Mouse (Mus musculus) liver, embryonic 13.5 days (tissue): ENCODE data around the gene Adcyap1. TPM values are rescaled to one million over a fixed set of nuclear protein-coding genes. Genes with fewer than 3 reads are reported as not detected.

Experiments
- ATAC-seq: fragments of 200-750 bp; cut with Nextera tagmentation; 2 replicates; pipeline ENCODE4 v1.8.0; 2017; ENCODE audit warnings: low read depth, mild to moderate bottlenecking, moderate number of reproducible peaks, moderate library complexity
- DNase-seq: peaks from one replicate; pipeline ENCODE4 v3.0.0; 2022
- H3K27ac ChIP-seq: fragments of 300-500 bp; sonication (generic); 2 replicates; pipeline ENCODE4 v1.5.1; 2015; ENCODE audit warnings: moderate library complexity, mild to moderate bottlenecking, inconsistent platforms
- H3K27me3 ChIP-seq: fragments of 300-500 bp; sonication (generic); 2 replicates; pipeline ENCODE4 v1.6.1; 2015; ENCODE audit warnings: mild to moderate bottlenecking, inconsistent platforms
- H3K36me3 ChIP-seq: fragments of 300-500 bp; sonication (generic); 2 replicates; pipeline ENCODE4 v1.6.1; 2015; ENCODE audit warnings: mild to moderate bottlenecking, inconsistent platforms
- H3K4me1 ChIP-seq: fragments of 300-500 bp; sonication (generic); replicated peaks from 2 replicates; pipeline ENCODE4 v1.6.1; 2015; ENCODE audit warnings: inconsistent platforms
- H3K4me2 ChIP-seq: fragments of 300-500 bp; sonication (generic); 2 replicates; pipeline ENCODE4 v1.6.1; 2015; ENCODE audit warnings: inconsistent platforms, mild to moderate bottlenecking, moderate library complexity
- H3K4me3 ChIP-seq: fragments of 300-500 bp; sonication (generic); replicated peaks from 2 replicates; pipeline ENCODE4 v1.5.1; 2015; ENCODE audit warnings: mild to moderate bottlenecking, inconsistent platforms
- H3K9ac ChIP-seq: fragments of 300-500 bp; sonication (generic); 2 replicates; pipeline ENCODE4 v1.6.1; 2015; ENCODE audit warnings: mild to moderate bottlenecking, inconsistent platforms
- H3K9me3 ChIP-seq: fragments of 300-500 bp; sonication (generic); replicated peaks from 2 replicates; pipeline ENCODE4 v1.6.1; 2016; ENCODE audit warnings: inconsistent platforms
- WGBS: fragments of 180-500 bp; shearing (Covaris S2); methylation state at CpG from one replicate; pipeline ENCODE4 v1.1.7; 2015; ENCODE audit not compliant: insufficient replicate concordance; 5-methylcytosine and 5-hydroxymethylcytosine counted together
- polyA plus RNA-seq: library from polyadenylated mRNA; unstranded; fragments of >200 nt; fragmentation: Nextera tagmentation; extraction: Ambion mirVana; gene quantifications from 2 replicates; pipeline ENCODE4 v1.2.1, GENCODE M21; 2015

The Adcyap1 gene
- polyA plus RNA-seq: 0.09 TPM in 1 of 2 replicates, not detected in the other

GRCm38 (mm10) chr17:93198717-93199116 is at the start of gene Adcyap1:
Gene Adcyap1, plus strand, starts transcription at chr17:93199017.
- WGBS: 24% methylated on average over 10 of the region's 10 CpGs
- H3K9ac ChIP-seq: no peak within 1 kb of the TSS
- no peaks in the 10 kb centered on the region for H3K9me3 ChIP-seq
- H3K4me1 ChIP-seq: no peaks in the 10 kb centered on the region
- no peaks in the 10 kb centered on the region for H3K36me3 ChIP-seq
- no peak within 1 kb of the TSS for H3K27ac ChIP-seq
- no peak for DNase-seq
- no peak for ATAC-seq
- no peak within 1 kb of the TSS for H3K4me2 ChIP-seq
- no peak within 1 kb of the TSS for H3K4me3 ChIP-seq
- H3K27me3 ChIP-seq: peaks cover 58% of the 10 kb centered on the region

- WGBS: 40% methylated on average over 1 of the region's 1 CpGs
- Histone ChIP-seq H3K4me3 (no peak overlapping the region), H3K4me2 (no peak overlapping the region), H3K9me3 (no peaks in the 10 kb centered on the region), H3K36me3 (no peaks in the 10 kb centered on the region), H3K27me3 (no peaks in the 10 kb centered on the region), H3K9ac (no peak overlapping the region), H3K4me1 (no peaks in the 10 kb centered on the region), H3K27ac (no peak overlapping the region)
- DNase-seq: peak; percentile 1
- ATAC-seq: no peak
Measured at GRCm38 (mm10) chr17:93158280-93158851, 40.5 kb upstream of the Adcyap1 start.

GRCm38 (mm10) chr17:93169572-93169971 is 29.2 kb upstream of the Adcyap1 start:
- H3K36me3 ChIP-seq: no peaks in the 10 kb centered on the region
- H3K9me3 ChIP-seq: no peaks in the 10 kb centered on the region
- no peaks in the 10 kb centered on the region for H3K27me3 ChIP-seq
- no peak overlapping the region for H3K9ac ChIP-seq
- no peak for ATAC-seq
- no peak overlapping the region for H3K4me3 ChIP-seq
- H3K4me2 ChIP-seq: no peak overlapping the region
- H3K4me1 ChIP-seq: no peaks in the 10 kb centered on the region
- DNase-seq: no peak
- no peak overlapping the region for H3K27ac ChIP-seq

- no peaks in the 10 kb centered on the region for H3K4me1 ChIP-seq
- no peak overlapping the region for H3K4me2 ChIP-seq
- DNase-seq (no peak), ATAC-seq (no peak)
- WGBS: 43% methylated on average over 2 of the region's 2 CpGs
- no peak overlapping the region for H3K4me3 ChIP-seq
- peaks cover 39% of the 10 kb centered on the region for H3K27me3 ChIP-seq
- H3K36me3 ChIP-seq: no peaks in the 10 kb centered on the region
- H3K9ac ChIP-seq: no peak overlapping the region
- no peaks in the 10 kb centered on the region for H3K9me3 ChIP-seq
- H3K27ac ChIP-seq: no peak overlapping the region
Measured at GRCm38 (mm10) chr17:93196846-93197245, 2.0 kb upstream of the Adcyap1 start.

- Histone ChIP-seq H3K9ac (no peak overlapping the region), H3K36me3 (no peaks in the 10 kb centered on the region), H3K27me3 (peaks cover 53% of the 10 kb centered on the region), H3K4me3 (no peak overlapping the region), H3K4me2 (no peak overlapping the region), H3K9me3 (no peaks in the 10 kb centered on the region), H3K27ac (no peak overlapping the region), H3K4me1 (no peaks in the 10 kb centered on the region)
- no peak for ATAC-seq
- WGBS: 9% methylated on average over 4 of the region's 4 CpGs
- DNase-seq: no peak
Measured at GRCm38 (mm10) chr17:93198213-93198612, 604 bp upstream of the Adcyap1 start.

GRCm38 (mm10) chr17:93199218-93199617 is 401 bp downstream of the Adcyap1 start:
- 12% methylated on average over 15 of the region's 15 CpGs for WGBS
- no peak overlapping the region for H3K27ac ChIP-seq
- no peak overlapping the region for H3K4me3 ChIP-seq
- H3K9ac ChIP-seq: no peak overlapping the region
- no peak for ATAC-seq
- H3K9me3 ChIP-seq: no peaks in the 10 kb centered on the region
- no peaks in the 10 kb centered on the region for H3K4me1 ChIP-seq
- H3K4me2 ChIP-seq: no peak overlapping the region
- no peaks in the 10 kb centered on the region for H3K36me3 ChIP-seq
- peaks cover 61% of the 10 kb centered on the region for H3K27me3 ChIP-seq
- DNase-seq: no peak

GRCm38 (mm10) chr17:93199747-93200146 is 930 bp downstream of the Adcyap1 start:
- H3K27ac ChIP-seq: no peak overlapping the region
- H3K4me3 ChIP-seq: no peak overlapping the region
- peaks cover 65% of the 10 kb centered on the region for H3K27me3 ChIP-seq
- no peak for DNase-seq
- no peaks in the 10 kb centered on the region for H3K9me3 ChIP-seq
- no peaks in the 10 kb centered on the region for H3K4me1 ChIP-seq
- no peak overlapping the region for H3K4me2 ChIP-seq
- H3K9ac ChIP-seq: no peak overlapping the region
- 6% methylated on average over 9 of the region's 9 CpGs for WGBS
- no peaks in the 10 kb centered on the region for H3K36me3 ChIP-seq
- no peak for ATAC-seq

GRCm38 (mm10) chr17:93200386-93201264 is 1.8 kb downstream of the Adcyap1 start:
- Histone ChIP-seq H3K4me2 (no peak overlapping the region), H3K27ac (no peak overlapping the region), H3K36me3 (no peaks in the 10 kb centered on the region), H3K9ac (no peak overlapping the region), H3K4me3 (no peak overlapping the region), H3K27me3 (peaks cover 69% of the 10 kb centered on the region), H3K9me3 (no peaks in the 10 kb centered on the region), H3K4me1 (no peaks in the 10 kb centered on the region)
- ATAC-seq (no peak), DNase-seq (no peak)
- 2% methylated on average over 29 of the region's 29 CpGs for WGBS

GRCm38 (mm10) chr17:93201265-93201925 is 2.6 kb downstream of the Adcyap1 start:
- ATAC-seq: no peak
- H3K9me3 ChIP-seq: no peaks in the 10 kb centered on the region
- H3K9ac ChIP-seq: no peak overlapping the region
- no peak for DNase-seq
- no peak overlapping the region for H3K4me2 ChIP-seq
- H3K27me3 ChIP-seq: peaks cover 69% of the 10 kb centered on the region
- H3K4me3 ChIP-seq: no peak overlapping the region
- H3K36me3 ChIP-seq: no peaks in the 10 kb centered on the region
- no peak overlapping the region for H3K27ac ChIP-seq
- H3K4me1 ChIP-seq: no peaks in the 10 kb centered on the region
- WGBS: 3% methylated on average over 16 of the region's 16 CpGs

GRCm38 (mm10) chr17:93202165-93203075 is 3.6 kb downstream of the Adcyap1 start:
- ATAC-seq: no peak
- 2% methylated on average over 44 of the region's 44 CpGs for WGBS
- Histone ChIP-seq H3K27ac (no peak overlapping the region), H3K36me3 (no peaks in the 10 kb centered on the region), H3K4me2 (no peak overlapping the region), H3K27me3 (peaks cover 69% of the 10 kb centered on the region), H3K4me3 (no peak overlapping the region), H3K4me1 (no peaks in the 10 kb centered on the region), H3K9me3 (no peaks in the 10 kb centered on the region), H3K9ac (no peak overlapping the region)
- no peak for DNase-seq
